Mouse (Mus musculus) small intestine, adult 2 months (tissue): Measurements from ENCODE around the gene Gas2.

Source experiments
- CTCF ChIP-seq: fragments of 200-500 bp; IDR thresholded peaks from 2 replicates; pipeline ENCODE4 v1.5.1; 2012; ENCODE audit warnings: low read depth, mild to moderate bottlenecking, control low read depth, inconsistent platforms, low read length, moderate library complexity, mixed read lengths; ENCODE audit not compliant: insufficient replicate concordance, insufficient read length; ENCODE audit errors: extremely low read depth
- POLR2A ChIP-seq: fragments of 200-500 bp; IDR thresholded peaks from 2 replicates; pipeline ENCODE4 v1.6.1; 2012; ENCODE audit warnings: low read depth, mild to moderate bottlenecking, control low read depth, inconsistent platforms, low read length, moderate library complexity

GRCm38 (mm10) chr7:51940461-51940860 is 78.6 kb downstream of the Gas2 start:
- TF ChIP-seq POLR2A (no peak), CTCF (no peak)
